Mouse (Mus musculus) mature B cell (primary cell): ENCODE results near the gene Kcnma1.

Source experiments
- in situ Hi-C: fragments of 300-500 bp; cut with MboI; formaldehyde crosslinking; loops from 2 replicates; pipeline ENCODE4 v1.14.3; 2019

Kcnma1 gene

GRCm38 (mm10) chr14:23451681-23452080, 562.6 kb downstream of the Kcnma1 start:
- in situ Hi-C loops, result no loop called here

DNA sequence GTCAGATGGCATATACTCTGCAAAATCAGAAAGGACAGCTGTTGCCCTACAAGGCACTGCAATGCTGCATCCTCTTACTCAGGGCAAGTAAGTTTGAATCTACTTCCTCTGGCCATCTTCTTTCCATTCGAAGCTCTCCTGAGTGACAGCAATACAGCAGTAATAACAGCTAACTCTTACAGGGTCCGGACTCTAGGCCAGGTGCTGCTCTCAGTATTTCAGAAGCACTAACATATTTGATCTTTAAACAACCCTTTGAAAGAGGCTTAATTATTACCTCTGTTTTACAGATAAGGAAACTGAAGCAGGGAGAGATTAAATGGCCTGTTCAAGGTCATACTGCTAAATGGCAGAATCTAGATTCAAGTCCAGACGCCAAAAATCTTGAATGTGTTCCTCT, 576.8 kb downstream of the Kcnma1 start:
- in situ Hi-C loops, result no loop called here

DNA sequence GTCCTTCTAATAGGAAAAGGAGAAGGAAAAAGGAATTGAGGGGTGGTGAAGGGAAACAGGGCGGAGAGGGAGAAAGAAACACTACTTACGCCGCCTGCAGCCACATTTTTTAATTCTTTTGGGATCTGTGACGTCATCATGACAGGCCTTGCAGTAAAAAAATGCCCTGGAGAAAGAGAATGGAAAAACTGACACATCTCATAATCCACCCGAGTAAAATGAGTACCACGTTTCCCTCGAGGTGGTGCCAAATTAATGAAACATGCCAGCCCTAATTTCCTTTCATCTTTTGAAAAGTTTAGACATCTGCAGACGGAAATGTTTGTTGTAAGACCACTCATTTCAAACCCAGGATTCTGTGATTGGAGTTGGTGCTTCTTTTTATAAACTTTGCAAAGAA, 578.4 kb downstream of the Kcnma1 start:
- in situ Hi-C loops, result no loop called here

GRCm38 (mm10) chr14:23430006-23430405, 584.3 kb downstream of the Kcnma1 start:
- in situ Hi-C loops, result no loop called here

DNA sequence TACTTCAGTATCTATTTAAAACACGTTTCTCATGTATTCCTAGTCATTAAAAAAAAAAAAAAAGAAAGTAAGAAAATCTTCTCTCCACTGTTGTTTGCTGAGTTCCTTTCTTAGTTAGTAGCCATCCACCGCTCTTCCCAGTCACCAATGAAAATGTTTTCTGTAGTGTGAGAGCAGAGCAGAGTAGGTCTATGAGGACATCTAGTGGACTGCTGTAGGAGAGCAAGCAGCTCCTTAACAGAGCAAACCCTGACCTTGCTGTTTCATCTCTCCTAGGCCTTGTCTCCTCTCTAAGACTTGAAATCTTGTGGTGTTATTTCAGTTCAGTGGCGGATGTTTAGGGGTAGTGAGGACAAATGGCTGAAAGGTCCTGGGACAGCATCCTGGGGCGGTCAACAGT, 585.2 kb downstream of the Kcnma1 start:
- in situ Hi-C loops, result no loop called here

- in situ Hi-C loops, result no loop called here
Observed at GRCm38 (mm10) chr14:23422481-23423040, 591.7 kb downstream of the Kcnma1 start.

GRCm38 (mm10) chr14:23418955-23419354, 595.3 kb downstream of the Kcnma1 start:
- in situ Hi-C loops, result no loop called here

DNA sequence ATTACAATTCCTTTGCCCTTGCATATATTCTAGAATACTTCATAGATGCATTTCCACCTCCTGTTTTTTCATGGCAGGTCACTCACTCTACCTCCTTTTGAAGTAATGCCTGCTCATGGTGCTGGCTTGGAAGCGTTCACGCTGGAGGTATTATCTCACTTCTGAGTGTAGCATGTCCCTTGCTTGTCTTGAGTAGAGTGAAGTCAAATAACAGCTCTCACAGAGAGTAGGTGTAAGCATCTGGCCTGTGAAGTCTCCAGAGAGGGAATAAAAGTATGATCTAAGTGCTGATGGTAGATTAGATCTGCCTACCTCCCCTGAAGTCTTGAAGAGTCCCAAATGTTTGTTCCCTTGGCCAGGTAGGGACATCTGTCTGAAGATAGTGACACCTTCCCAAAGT, 607.2 kb downstream of the Kcnma1 start:
- in situ Hi-C loops, result no loop called here

DNA sequence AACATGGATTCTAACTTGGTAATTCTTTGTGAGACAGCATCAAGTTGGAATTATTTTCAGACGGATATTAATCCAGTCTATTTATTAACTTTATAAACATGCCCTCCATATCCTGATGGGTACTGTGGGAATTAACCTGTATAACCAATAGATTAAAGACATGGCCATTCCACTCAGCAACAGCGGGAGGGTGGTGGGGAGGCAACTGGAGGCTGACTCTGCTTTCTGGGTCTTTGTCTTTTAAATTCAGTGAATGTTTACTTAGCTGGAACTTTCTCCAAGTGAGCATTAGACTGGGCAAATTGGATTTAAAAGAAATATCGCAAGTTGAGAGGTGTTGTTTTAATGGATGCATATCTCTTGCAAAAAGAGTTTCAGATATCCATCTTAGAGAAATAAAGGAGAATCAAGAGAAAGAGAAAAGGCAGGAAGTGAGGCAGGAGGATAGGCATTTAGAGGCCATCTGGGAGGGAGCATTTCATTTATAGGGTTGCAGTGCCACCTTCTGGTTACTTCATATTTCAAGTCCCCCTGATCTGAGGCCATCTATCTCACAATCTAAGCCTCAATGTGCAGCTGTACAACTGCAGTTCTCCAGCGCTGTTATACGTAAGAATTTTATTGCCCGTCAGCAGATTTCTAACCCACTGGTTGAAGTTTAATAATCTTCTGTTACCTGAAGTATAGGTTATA, 613.4 kb downstream of the Kcnma1 start:
- in situ Hi-C loops, result no loop called here

DNA sequence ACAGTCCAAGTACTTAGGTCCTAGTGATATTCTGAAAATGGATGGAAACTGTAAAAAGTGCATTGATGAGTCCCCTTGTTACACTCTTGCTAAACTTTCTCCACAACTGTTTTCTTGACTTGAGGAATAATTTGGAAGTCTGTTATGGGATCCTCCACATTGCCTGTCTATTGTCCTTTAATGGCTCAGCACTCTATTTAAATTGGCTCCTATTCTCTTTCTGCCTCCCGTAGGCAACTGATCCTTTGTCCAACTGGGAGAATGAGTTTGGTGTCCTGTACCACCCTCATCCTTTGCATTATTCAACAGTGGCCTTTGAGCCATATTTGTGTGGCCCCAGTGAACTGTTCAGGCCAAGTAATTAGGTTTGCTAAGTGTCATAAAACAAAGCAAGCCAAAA, 616.6 kb downstream of the Kcnma1 start:
- in situ Hi-C loops, result no loop called here

DNA sequence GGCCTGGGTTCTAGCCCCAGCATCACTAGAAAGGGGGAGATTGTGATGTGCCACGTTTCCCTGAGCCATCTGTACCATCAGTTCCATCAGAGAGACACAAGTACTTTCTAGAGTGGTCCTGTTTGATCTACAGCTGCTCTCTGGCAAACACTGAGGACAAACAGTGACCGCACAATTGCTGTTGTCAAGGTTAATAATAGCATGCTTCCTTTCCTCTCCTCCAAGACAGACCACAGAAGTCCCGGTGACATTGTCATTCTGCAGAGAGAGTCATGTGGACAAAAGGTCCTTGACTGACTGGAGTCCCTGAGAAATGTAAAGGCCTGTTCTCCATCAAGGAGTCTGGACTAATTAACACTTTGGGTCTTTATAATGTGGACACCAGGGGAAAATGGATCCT, 622.7 kb downstream of the Kcnma1 start:
- in situ Hi-C loops, result no loop called here

GRCm38 (mm10) chr14:23390768-23391167, 623.5 kb downstream of the Kcnma1 start:
- in situ Hi-C loops, result no loop called here

DNA sequence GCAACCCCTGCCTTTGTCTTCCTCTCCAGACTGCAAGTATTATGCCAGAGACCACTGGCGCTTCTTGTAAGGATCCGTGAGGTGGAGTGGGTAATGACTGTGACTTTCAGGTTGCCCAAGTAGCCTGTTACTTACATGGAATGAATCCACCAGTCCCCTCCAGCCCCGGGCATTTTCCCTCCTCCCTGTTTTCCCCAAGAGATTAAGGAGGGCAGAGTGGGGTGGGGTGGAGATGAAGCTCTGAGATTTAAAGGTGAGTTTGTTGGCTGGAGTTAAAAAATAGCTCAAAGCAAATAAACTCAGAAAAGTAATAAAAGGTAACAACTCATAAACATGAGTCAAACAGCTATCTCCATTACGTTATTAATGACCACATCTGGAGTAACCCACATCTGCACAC, 624.1 kb downstream of the Kcnma1 start:
- in situ Hi-C loops, result no loop called here

- in situ Hi-C loops, result no loop called here
Observed at GRCm38 (mm10) chr14:23386786-23387185, 627.5 kb downstream of the Kcnma1 start.

GRCm38 (mm10) chr14:23385776-23386608, 628.3 kb downstream of the Kcnma1 start:
- in situ Hi-C loops, result no loop called here

GRCm38 (mm10) chr14:23378351-23379087, 635.8 kb downstream of the Kcnma1 start:
- in situ Hi-C loops, result no loop called here

GRCm38 (mm10) chr14:23372021-23372420, 642.3 kb downstream of the Kcnma1 start:
- in situ Hi-C loops, result no loop called here

- in situ Hi-C loops, result no loop called here
Observed at GRCm38 (mm10) chr14:23360491-23360995, 653.7 kb downstream of the Kcnma1 start.

DNA sequence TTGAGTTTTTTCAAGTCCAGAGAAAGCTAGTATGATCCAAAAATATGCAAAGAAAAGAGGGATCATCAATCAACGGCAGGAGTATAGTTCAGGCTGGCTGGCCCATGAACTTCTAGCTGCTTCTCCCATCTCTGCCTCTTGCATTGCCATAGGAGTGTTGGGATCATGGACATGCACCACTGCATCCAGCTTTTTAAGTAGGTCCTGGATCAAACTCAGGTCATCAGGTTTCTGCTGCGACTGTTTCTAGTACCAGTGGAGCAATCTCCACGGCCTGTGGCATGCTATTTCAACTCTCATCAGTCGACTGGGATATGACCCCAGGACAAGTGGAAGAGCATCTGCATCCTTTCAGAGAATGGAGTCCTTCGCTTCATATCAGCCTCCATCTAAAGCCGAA, 655.5 kb downstream of the Kcnma1 start:
- in situ Hi-C loops, result no loop called here

DNA sequence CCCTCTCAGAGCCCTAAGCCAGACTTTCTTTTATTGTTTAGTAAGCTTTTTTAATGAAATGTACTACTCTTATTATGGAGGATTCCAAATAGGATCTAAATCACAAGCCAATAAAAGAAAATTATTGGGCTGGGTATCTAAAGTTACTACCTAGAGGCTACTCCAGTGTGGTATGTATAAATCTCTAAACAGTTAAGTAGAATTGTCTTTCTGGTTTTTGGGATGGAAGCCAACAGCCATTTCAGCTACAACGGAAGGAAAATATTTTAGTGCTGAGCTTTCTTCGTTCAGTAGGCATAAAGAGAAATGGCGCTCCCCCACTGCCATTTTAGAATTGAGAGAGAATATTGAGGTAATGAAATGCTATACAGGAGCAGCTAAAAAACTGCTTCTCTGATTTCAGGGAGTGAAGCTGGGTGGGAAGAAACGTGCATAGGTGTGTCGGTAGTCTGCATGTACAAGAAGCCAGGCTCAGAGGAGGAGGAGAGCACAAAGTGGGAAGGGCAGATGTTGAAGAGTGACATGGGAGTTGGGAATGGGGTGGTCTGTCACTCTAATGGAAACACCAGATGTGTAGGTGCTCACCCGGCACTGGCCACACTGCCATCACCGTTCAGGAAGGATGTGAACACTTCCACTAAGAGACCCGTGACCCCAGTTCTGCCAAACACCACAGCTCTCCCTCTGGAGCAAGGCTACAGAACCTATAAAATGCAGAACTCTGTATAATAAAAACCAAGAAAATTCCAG, 656.6 kb downstream of the Kcnma1 start:
- in situ Hi-C loops, result no loop called here

- in situ Hi-C loops, result no loop called here
Observed at GRCm38 (mm10) chr14:23326786-23327185, 687.5 kb downstream of the Kcnma1 start.
